Mouse (Mus musculus) E14TG2a.4 (cell line): ENCODE results near the gene Ldah.

Experiments
- CTCF ChIP-seq: conservative IDR thresholded peaks from 2 replicates; pipeline ENCODE4 v1.5.1; 2014; ENCODE audit warnings: low read length
- NANOG ChIP-seq: IDR thresholded peaks from 2 replicates; pipeline ENCODE4 v1.6.1; 2014; ENCODE audit warnings: borderline replicate concordance, low read length, mixed read lengths
- POU5F1 ChIP-seq: IDR thresholded peaks from 2 replicates; pipeline ENCODE4 v1.6.1; 2014; ENCODE audit warnings: low read length, borderline replicate concordance

DNA sequence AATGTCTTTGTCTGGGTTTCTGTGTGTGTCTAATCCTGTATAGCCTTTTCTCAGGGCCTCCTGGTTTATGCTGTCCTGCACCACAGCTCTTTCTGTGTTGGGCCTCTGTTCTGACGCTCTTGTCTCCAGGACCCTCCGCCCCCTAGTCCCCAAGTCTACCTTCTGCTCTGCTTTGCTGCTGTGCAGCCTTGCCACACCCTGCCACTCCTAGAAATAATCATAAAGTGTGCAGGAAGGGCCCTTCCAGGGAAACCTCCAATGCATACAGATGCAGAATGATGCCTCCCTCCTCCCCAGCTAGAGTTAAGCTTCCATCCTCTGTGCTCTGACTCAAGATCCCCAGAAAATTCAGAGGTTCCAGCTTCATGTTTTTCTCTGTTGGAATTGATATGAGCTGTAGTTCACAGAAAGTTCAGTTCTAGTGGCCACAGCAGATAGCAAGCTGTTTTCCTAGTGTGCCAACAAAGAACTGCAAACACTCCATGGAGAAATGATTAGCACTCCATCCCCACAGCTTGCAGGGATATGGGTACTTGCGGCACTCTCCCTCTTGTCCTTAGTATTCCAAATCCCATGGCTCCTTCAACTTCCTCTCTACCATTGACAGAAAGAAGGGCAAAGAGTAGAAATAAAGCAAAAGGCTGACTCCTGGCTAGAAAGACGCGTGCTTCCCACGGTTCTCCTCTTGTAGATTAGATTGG, 65.7 kb downstream of the Ldah start:
- TF ChIP-seq CTCF (no peak), NANOG (no peak), POU5F1 (no peak)
